Mouse (Mus musculus): ENCODE data around the gene Nmi. TPM values are rescaled to one million over a fixed set of nuclear protein-coding genes. Genes with fewer than 3 reads are reported as not detected.
"Not testable (repeated sequence)": the region's sequence is repeated elsewhere in the genome, so short reads cannot be mapped to it uniquely, and the experiment has no call there.

Gene Nmi
- polyA plus RNA-seq (2015; fragmentation: Nextera tagmentation; extraction: Ambion mirVana) = 23.5 and 28.5 TPM in 2 replicates

- Histone ChIP-seq H3K4me3 (peak within 1 kb of the TSS; percentile 65), H3K9me3 (no peaks in the 10 kb centered on the region), H3K4me2 (peak within 1 kb of the TSS; percentile 65), H3K27ac (peak within 1 kb of the TSS; percentile 90), H3K27me3 (no peaks in the 10 kb centered on the region), H3K9ac (peak within 1 kb of the TSS; percentile 68), H3K4me1 (peaks cover 7% of the 10 kb centered on the region), H3K36me3 (no peaks in the 10 kb centered on the region)
- peak; percentile 72; the same call in 1 of the 2 replicates for ATAC-seq (ENCODE audit: borderline replicate concordance, extremely low read depth, low FRiP score, low TSS enrichment)
- 66% methylated on average over 9 of the region's 9 CpGs for WGBS
Measured at GRCm38 (mm10) chr2:51973410-51973968, at the start of gene Nmi. Gene Nmi (minus strand): TSS chr2:51973494.

DNA sequence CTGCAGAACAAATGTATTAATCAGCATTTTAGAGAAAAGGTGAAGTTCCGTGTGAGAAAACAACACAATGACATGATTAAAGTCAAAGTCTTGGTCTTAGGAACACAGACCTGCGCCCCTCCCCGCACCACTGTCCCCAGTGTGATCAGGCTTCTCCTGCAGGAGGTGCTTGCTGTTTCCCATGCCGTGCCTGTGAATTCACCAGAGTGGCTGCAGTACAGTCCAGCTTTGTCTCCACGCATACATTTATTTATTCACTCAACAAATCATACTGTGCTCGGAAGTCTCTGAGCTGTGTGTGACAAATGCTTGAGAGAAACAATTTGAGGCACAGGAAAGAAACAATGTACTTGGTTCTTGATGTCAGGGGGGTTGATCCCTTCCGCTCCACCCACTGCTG, 43.1 kb upstream of the Nmi start:
- Histone ChIP-seq H3K4me1 (0 out of 2 replicates have a peak, but pooled peaks cover 4% of the 10 kb centered on the region), H3K9ac (no peak overlapping the region), H3K4me3 (no peak overlapping the region), H3K36me3 (no peaks in the 10 kb centered on the region), H3K27me3 (no peaks in the 10 kb centered on the region), H3K9me3 (no peaks in the 10 kb centered on the region), H3K4me2 (no peak overlapping the region), H3K27ac (no peak overlapping the region)
- WGBS = 33% methylated on average over 7 of the region's 7 CpGs
- no peak for ATAC-seq (ENCODE audit: borderline replicate concordance, extremely low read depth, low FRiP score, low TSS enrichment)

DNA sequence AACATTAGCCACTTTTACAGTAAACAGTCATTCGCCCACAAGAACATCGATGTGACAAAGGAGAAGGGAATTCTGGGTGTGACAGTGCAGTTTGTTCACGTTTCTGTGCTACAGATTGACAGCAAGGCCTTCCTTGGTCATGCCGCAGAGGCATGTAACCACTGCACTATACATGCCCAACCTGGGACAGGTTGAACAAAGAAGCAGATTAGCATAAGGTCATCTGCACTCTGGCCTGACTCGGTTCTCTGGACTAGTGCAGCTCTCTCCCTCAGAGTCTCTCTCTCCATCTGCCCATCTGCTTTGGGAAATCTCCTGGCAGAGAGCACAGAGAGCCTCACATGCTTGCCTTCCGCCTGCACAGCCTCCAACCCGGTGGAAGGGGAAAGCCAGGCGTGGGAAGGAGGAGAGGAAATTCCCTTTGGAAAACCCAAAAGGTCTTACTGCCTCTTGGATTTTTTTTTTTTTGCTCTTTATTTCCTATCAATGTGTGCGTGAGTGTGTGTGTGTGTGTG, 40.1 kb upstream of the Nmi start:
- WGBS = 64% methylated on average over 9 of the region's 9 CpGs
- H3K9me3 ChIP-seq = no peaks in the 10 kb centered on the region
- H3K4me3 ChIP-seq = no peak overlapping the region
- H3K36me3 ChIP-seq = no peaks in the 10 kb centered on the region
- H3K4me1 ChIP-seq = 0 out of 2 replicates have a peak, but pooled peaks cover 4% of the 10 kb centered on the region
- no peak overlapping the region for H3K4me2 ChIP-seq
- H3K27ac ChIP-seq = no peak overlapping the region
- no peak for ATAC-seq (ENCODE audit: borderline replicate concordance, extremely low read depth, low FRiP score, low TSS enrichment)
- no peaks in the 10 kb centered on the region for H3K27me3 ChIP-seq
- no peak overlapping the region for H3K9ac ChIP-seq

- 82% methylated on average over 3 of the region's 3 CpGs for WGBS
- not testable (repeated sequence) for H3K4me1 ChIP-seq; H3K9me3 ChIP-seq; H3K4me2 ChIP-seq; ATAC-seq (ENCODE audit: borderline replicate concordance, extremely low read depth, low FRiP score, low TSS enrichment); H3K36me3 ChIP-seq; H3K27ac ChIP-seq; H3K9ac ChIP-seq; H3K4me3 ChIP-seq; H3K27me3 ChIP-seq
Measured at GRCm38 (mm10) chr2:52011820-52012219, 38.5 kb upstream of the Nmi start.

- Histone ChIP-seq H3K9ac (no peak overlapping the region), H3K4me2 (no peak overlapping the region), H3K4me1 (no peaks in the 10 kb centered on the region), H3K27me3 (no peaks in the 10 kb centered on the region), H3K27ac (no peak overlapping the region), H3K9me3 (no peaks in the 10 kb centered on the region), H3K36me3 (no peaks in the 10 kb centered on the region), H3K4me3 (no peak overlapping the region)
- ATAC-seq (ENCODE audit: borderline replicate concordance, extremely low read depth, low FRiP score, low TSS enrichment) = no peak
- 49% methylated on average over 3 of the region's 3 CpGs for WGBS
Measured at GRCm38 (mm10) chr2:52006380-52006779, 33.1 kb upstream of the Nmi start.

- H3K27ac ChIP-seq; H3K27me3 ChIP-seq; H3K4me2 ChIP-seq; H3K36me3 ChIP-seq; H3K9me3 ChIP-seq; H3K9ac ChIP-seq; H3K4me3 ChIP-seq; H3K4me1 ChIP-seq; ATAC-seq (ENCODE audit: borderline replicate concordance, extremely low read depth, low FRiP score, low TSS enrichment): not testable (repeated sequence)
- WGBS = 83% methylated on average over 10 of the region's 10 CpGs
Measured at GRCm38 (mm10) chr2:52002299-52002698, 29.0 kb upstream of the Nmi start.

DNA sequence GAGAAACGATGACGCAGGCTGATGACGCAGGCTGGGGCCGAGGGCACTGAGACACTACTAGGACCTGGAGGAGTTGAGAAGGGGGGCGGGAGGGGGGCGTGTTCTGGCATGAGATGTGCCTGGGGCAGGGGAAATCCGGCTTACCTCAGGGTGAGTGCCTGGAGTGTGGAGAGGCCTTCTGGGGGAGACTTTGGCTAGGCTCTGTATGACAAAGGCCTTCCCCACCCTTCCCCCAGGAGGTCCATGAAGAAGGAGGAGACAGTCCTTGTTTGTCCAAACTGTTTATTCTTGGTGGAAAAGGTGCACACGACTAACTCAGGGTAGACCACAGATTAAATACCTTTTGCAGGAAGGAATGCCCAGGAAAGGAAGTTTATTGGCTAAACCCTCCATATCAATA, 28.2 kb upstream of the Nmi start:
- Histone ChIP-seq H3K4me3 (no peak overlapping the region), H3K4me2 (no peak overlapping the region), H3K9ac (no peak overlapping the region), H3K36me3 (no peaks in the 10 kb centered on the region), H3K4me1 (no peaks in the 10 kb centered on the region), H3K27ac (no peak overlapping the region), H3K9me3 (no peaks in the 10 kb centered on the region), H3K27me3 (no peaks in the 10 kb centered on the region)
- 73% methylated on average over 8 of the region's 8 CpGs for WGBS
- ATAC-seq (ENCODE audit: borderline replicate concordance, extremely low read depth, low FRiP score, low TSS enrichment) = no peak

- no peak for ATAC-seq (ENCODE audit: borderline replicate concordance, extremely low read depth, low FRiP score, low TSS enrichment)
- WGBS = 64% methylated on average over 7 of the region's 7 CpGs
- H3K4me2 ChIP-seq = no peak overlapping the region
- H3K36me3 ChIP-seq = no peaks in the 10 kb centered on the region
- H3K27ac ChIP-seq = no peak overlapping the region
- no peaks in the 10 kb centered on the region for H3K4me1 ChIP-seq
- H3K9me3 ChIP-seq = no peaks in the 10 kb centered on the region
- H3K9ac ChIP-seq = no peak overlapping the region
- H3K4me3 ChIP-seq = no peak overlapping the region
- no peaks in the 10 kb centered on the region for H3K27me3 ChIP-seq
Measured at GRCm38 (mm10) chr2:51999996-52000395, 26.7 kb upstream of the Nmi start.

- no peak for ATAC-seq (ENCODE audit: borderline replicate concordance, extremely low read depth, low FRiP score, low TSS enrichment)
- Histone ChIP-seq H3K9ac (no peak overlapping the region), H3K4me1 (no peaks in the 10 kb centered on the region), H3K9me3 (no peaks in the 10 kb centered on the region), H3K4me3 (no peak overlapping the region), H3K27ac (no peak overlapping the region), H3K36me3 (no peaks in the 10 kb centered on the region), H3K4me2 (no peak overlapping the region), H3K27me3 (no peaks in the 10 kb centered on the region)
- WGBS = 89% methylated on average over 6 of the region's 6 CpGs
Measured at GRCm38 (mm10) chr2:51991447-51991846, 18.2 kb upstream of the Nmi start.

DNA sequence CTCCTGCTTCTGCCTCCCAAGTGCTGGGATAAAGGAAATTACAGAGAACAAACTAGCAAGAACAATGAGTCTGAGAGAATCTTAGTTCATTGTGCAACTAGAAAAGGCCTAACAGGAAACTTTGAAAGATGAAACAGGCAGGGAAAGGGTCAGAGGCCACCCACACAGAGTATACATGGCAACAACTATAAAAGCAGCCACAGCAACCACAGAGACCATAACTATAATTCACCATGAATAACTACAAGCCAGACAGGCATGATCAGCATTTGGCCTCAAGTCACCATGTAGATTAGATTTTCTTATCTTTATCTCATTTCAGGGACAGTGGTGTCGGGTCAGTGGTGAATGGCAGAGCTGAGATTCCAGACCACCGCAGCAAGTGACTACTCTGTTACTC, 16.3 kb upstream of the Nmi start:
- Histone ChIP-seq H3K4me1 (no peaks in the 10 kb centered on the region), H3K27me3 (no peaks in the 10 kb centered on the region), H3K36me3 (no peaks in the 10 kb centered on the region), H3K4me2 (no peak overlapping the region), H3K9ac (no peak overlapping the region), H3K4me3 (no peak overlapping the region), H3K27ac (no peak overlapping the region), H3K9me3 (no peaks in the 10 kb centered on the region)
- whole genome bisulfite sequencing = 43% methylated on average over 2 of the region's 2 CpGs
- ATAC-seq (ENCODE audit: borderline replicate concordance, extremely low read depth, low FRiP score, low TSS enrichment) = no peak

- no peak overlapping the region for H3K9ac ChIP-seq
- no peak overlapping the region for H3K27ac ChIP-seq
- no peak overlapping the region for H3K4me2 ChIP-seq
- ATAC-seq (ENCODE audit: borderline replicate concordance, extremely low read depth, low FRiP score, low TSS enrichment) = peak; percentile 77; the same call in 1 of the 2 replicates
- H3K4me3 ChIP-seq = no peak overlapping the region
- H3K36me3 ChIP-seq = no peaks in the 10 kb centered on the region
- WGBS = 55% methylated on average over 5 of the region's 5 CpGs
- peaks cover 10% of the 10 kb centered on the region for H3K4me1 ChIP-seq
- no peaks in the 10 kb centered on the region for H3K27me3 ChIP-seq
- H3K9me3 ChIP-seq = no peaks in the 10 kb centered on the region
Measured at GRCm38 (mm10) chr2:51986695-51987094, 13.4 kb upstream of the Nmi start.

- ATAC-seq (ENCODE audit: borderline replicate concordance, extremely low read depth, low FRiP score, low TSS enrichment) = no peak
- H3K27me3 ChIP-seq = no peaks in the 10 kb centered on the region
- WGBS = 62% methylated on average over 9 of the region's 9 CpGs
Measured at GRCm38 (mm10) chr2:51986157-51986556, 12.9 kb upstream of the Nmi start.

DNA sequence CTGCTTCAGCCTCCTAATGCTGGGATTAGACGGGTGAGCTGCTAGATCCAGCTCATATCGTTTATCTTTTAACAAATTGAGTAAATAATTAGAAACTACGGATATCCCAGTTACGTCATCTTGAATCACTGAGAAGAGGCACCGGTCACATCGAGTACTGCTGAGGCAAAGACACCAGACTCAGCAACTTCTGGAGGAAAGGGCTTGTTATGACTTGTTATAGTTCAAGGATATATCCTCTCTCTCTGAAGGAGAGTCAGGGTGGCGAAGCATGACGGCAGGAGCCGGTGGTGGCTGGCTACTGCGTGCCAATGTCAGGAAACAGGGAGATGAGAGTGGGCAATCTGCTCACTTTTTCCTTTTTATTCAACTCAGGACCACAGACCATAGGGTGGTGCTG, 11.9 kb upstream of the Nmi start:
- Histone ChIP-seq H3K4me2 (no peak overlapping the region), H3K9me3 (no peaks in the 10 kb centered on the region), H3K4me3 (no peak overlapping the region), H3K27me3 (no peaks in the 10 kb centered on the region), H3K36me3 (no peaks in the 10 kb centered on the region), H3K9ac (no peak overlapping the region), H3K4me1 (peaks cover 14% of the 10 kb centered on the region), H3K27ac (no peak overlapping the region)
- WGBS = 86% methylated on average over 10 of the region's 10 CpGs
- no peak for ATAC-seq (ENCODE audit: borderline replicate concordance, extremely low read depth, low FRiP score, low TSS enrichment)

More at GRCm38 (mm10) chr2:51986157-51986556, 12.9 kb upstream of the Nmi start:
- no peaks in the 10 kb centered on the region for H3K36me3 ChIP-seq
- no peak overlapping the region for H3K27ac ChIP-seq
- H3K9me3 ChIP-seq = no peaks in the 10 kb centered on the region
- no peak overlapping the region for H3K9ac ChIP-seq
- H3K4me1 ChIP-seq = peaks cover 14% of the 10 kb centered on the region
- H3K4me3 ChIP-seq = no peak overlapping the region
- no peak overlapping the region for H3K4me2 ChIP-seq

Data from lung, embryonic 15.5 days (tissue).